Comparison of ENCODE assay signal across 8 mouse cellular contexts in genomic region chr19:10198723-10199122, GRCm38 (mm10). TPM values are rescaled to one million over a fixed set of nuclear protein-coding genes. Genes with fewer than 3 reads are reported as not detected.
DNase-seq lines count a peak whose midpoint lies in the region; ATAC-seq and TF ChIP-seq lines count a peak whose summit lies in the region.

No protein-coding gene starts in this region.

- ATAC-seq in G1E (ENCODE audit: extremely low read depth, insufficient number of reproducible peaks, low FRiP score, poor library complexity, severe bottlenecking), result peak; percentile 48; the same call in 1 of the 2 replicates
- ATAC-seq in erythroblast, adult 5-6 weeks (replicated peaks; ENCODE audit: low FRiP score, poor library complexity, severe bottlenecking), result peak; percentile 45; the same call in 1 of the 2 replicates
- ATAC-seq in megakaryocyte-erythroid progenitor cell, adult 5-6 weeks (replicated peaks; ENCODE audit: low FRiP score, low TSS enrichment, poor library complexity, severe bottlenecking), result peak; percentile 56

- H3K27me3 ChIP-seq in G1E (ENCODE audit: insufficient read depth, low read length), result no peaks in the 10 kb centered on the region

- peak; percentile 72 for DNase-seq in G1E (ENCODE audit: low spot score)
- DNase-seq in adrenal gland, postnatal 4 days (ENCODE audit: low spot score in 2 of 2), result peak; percentile 48 to 73
- peak; percentile 90 for DNase-seq in heart, postnatal 4 days
- peak; percentile 71 to 92 for DNase-seq in layer of hippocampus, postnatal 25 days (ENCODE audit: extremely low spot score in 1 of 2, low spot score in 1 of 2)
- peak; percentile 39 to 60 for DNase-seq in right cerebral cortex, postnatal 36 days (ENCODE audit: low spot score in 2 of 2)
- DNase-seq in urinary bladder, postnatal 4 days (ENCODE audit: low spot score in 2 of 2), result peak; percentile 63 to 83

- H3K9me3 ChIP-seq in G1E (replicated peaks), result no peaks in the 10 kb centered on the region

- peaks cover 81% of the 10 kb centered on the region for H3K36me3 ChIP-seq in G1E (replicated peaks)

- peaks cover 71% of the 10 kb centered on the region for H3K4me1 ChIP-seq in G1E (ENCODE audit: insufficient read depth, low read depth, low read length)

- peak; percentile 48 for TF ChIP-seq CTCF in G1E (IDR thresholded peaks at IDR 0.05; ENCODE audit: low read depth, low read length)

- H3K4me3 ChIP-seq in G1E (ENCODE audit: low read depth, low read length), result no peak overlapping the region

RNA-seq across cellular contexts. Expression of gene Tmem258, which starts 5.1 kb away (rescaled TPM):
- total RNA-seq in G1E (2014; fragmentation: Nextera tagmentation), result 24.2 and 40.3 TPM in 2 replicates
- 178 and 219 TPM in 2 replicates for total RNA-seq in G1E (2017)
- polyA plus RNA-seq in G1E (2012), result 13.9 and 20.3 TPM in 2 replicates
- total RNA-seq in adrenal gland, postnatal 4 days (2021), result 100 to 1,000 TPM; 161 to 182 TPM
- 87.8 and 120 TPM in 2 replicates for total RNA-seq in erythroblast, adult 5-6 weeks (2015; ENCODE audit: low replicate concordance)
- total RNA-seq in erythroblast, adult 5-6 weeks (2017; ENCODE audit: low replicate concordance), result 49.7 and 60.6 TPM in 2 replicates
- 100 to 1,000 TPM; 160 TPM for total RNA-seq in heart, postnatal 4 days (2021)
- 10 to 100 TPM; 84.3 to 92.4 TPM for total RNA-seq in layer of hippocampus, postnatal 25 days (2021)
- 222 and 247 TPM in 2 replicates for total RNA-seq in megakaryocyte-erythroid progenitor cell, adult 5-6 weeks (2014; fragmentation: Nextera tagmentation)
- total RNA-seq in megakaryocyte-erythroid progenitor cell, adult 5-6 weeks (2017), result 196 and 256 TPM in 2 replicates

RNA-seq across cellular contexts. Expression of gene Fen1, which starts 5.2 kb away (rescaled TPM):
- total RNA-seq in G1E (2014; fragmentation: Nextera tagmentation) (23.1 and 30.8 TPM in 2 replicates), G1E (2017) (167 and 180 TPM in 2 replicates)
- polyA plus RNA-seq in G1E (2012), result 51.2 and 86.3 TPM in 2 replicates
- 10 to 100 TPM; 32.9 to 35.8 TPM for total RNA-seq in adrenal gland, postnatal 4 days (2021)
- total RNA-seq in erythroblast, adult 5-6 weeks (2015; ENCODE audit: low replicate concordance), result 15.2 and 26.3 TPM in 2 replicates
- total RNA-seq in erythroblast, adult 5-6 weeks (2017; ENCODE audit: low replicate concordance), result 38.4 and 58.1 TPM in 2 replicates
- total RNA-seq in heart, postnatal 4 days (2021), result 10 to 100 TPM; 26.8 to 27.2 TPM
- 1 to 10 TPM; 9.1 to 9.4 TPM for total RNA-seq in layer of hippocampus, postnatal 25 days (2021)
- total RNA-seq in megakaryocyte-erythroid progenitor cell, adult 5-6 weeks (2014; fragmentation: Nextera tagmentation), result 112 and 116 TPM in 2 replicates
- total RNA-seq in megakaryocyte-erythroid progenitor cell, adult 5-6 weeks (2017), result 136 and 160 TPM in 2 replicates

RNA-seq across cellular contexts. Expression of gene Fads1, which starts 16.0 kb away (rescaled TPM):
- total RNA-seq in G1E (2014; fragmentation: Nextera tagmentation) (366 and 403 TPM in 2 replicates), G1E (2017) (143 and 145 TPM in 2 replicates)
- 298 and 307 TPM in 2 replicates for polyA plus RNA-seq in G1E (2012)
- 100 to 1,000 TPM; 225 to 254 TPM for total RNA-seq in adrenal gland, postnatal 4 days (2021)
- total RNA-seq in erythroblast, adult 5-6 weeks (2015; ENCODE audit: low replicate concordance), result 19.2 and 38.2 TPM in 2 replicates
- total RNA-seq in erythroblast, adult 5-6 weeks (2017; ENCODE audit: low replicate concordance), result 13.0 and 15.6 TPM in 2 replicates
- total RNA-seq in heart, postnatal 4 days (2021), result 10 to 100 TPM; 52.4 to 54.5 TPM
- total RNA-seq in layer of hippocampus, postnatal 25 days (2021), result 100 to 1,000 TPM; 181 to 195 TPM
- 50.6 and 51.2 TPM in 2 replicates for total RNA-seq in megakaryocyte-erythroid progenitor cell, adult 5-6 weeks (2014; fragmentation: Nextera tagmentation)
- total RNA-seq in megakaryocyte-erythroid progenitor cell, adult 5-6 weeks (2017), result 23.2 and 26.6 TPM in 2 replicates

RNA-seq across cellular contexts. Expression of gene Myrf, which starts 41.8 kb away (rescaled TPM):
- total RNA-seq in G1E (2014; fragmentation: Nextera tagmentation) (not detected in 2 replicates), G1E (2017) (0.12 and 0.22 TPM in 2 replicates)
- not detected in 2 replicates for polyA plus RNA-seq in G1E (2012)
- 1 to 10 TPM; 6.2 to 9.1 TPM for total RNA-seq in adrenal gland, postnatal 4 days (2021)
- not detected in 2 replicates for total RNA-seq in erythroblast, adult 5-6 weeks (2015; ENCODE audit: low replicate concordance)
- 0.42 TPM in 1 of 2 replicates, not detected in the other for total RNA-seq in erythroblast, adult 5-6 weeks (2017; ENCODE audit: low replicate concordance)
- total RNA-seq in heart, postnatal 4 days (2021), result 10 to 100 TPM in 1 of 2 experiments, 1 to 10 TPM in 1; 9.0 to 11.9 TPM
- 10 to 100 TPM; 30.5 to 32.4 TPM for total RNA-seq in layer of hippocampus, postnatal 25 days (2021)
- total RNA-seq in megakaryocyte-erythroid progenitor cell, adult 5-6 weeks (2014; fragmentation: Nextera tagmentation), result not detected in 2 replicates
- not detected in 2 replicates for total RNA-seq in megakaryocyte-erythroid progenitor cell, adult 5-6 weeks (2017)
